Mouse (Mus musculus): ENCODE data around the gene Selenof. TPM values are rescaled to one million over a fixed set of nuclear protein-coding genes. Genes with fewer than 3 reads are reported as not detected.

Selenof gene
- polyA plus RNA-seq, 1 experiment from 2014 or later, result 756 TPM

- H3K36me3 ChIP-seq (ENCODE audit: control insufficient read depth, insufficient read depth, low read length), result peaks cover 7% of the 10 kb centered on the region
- no peak overlapping the region for H3K9ac ChIP-seq (ENCODE audit: low read length)
- 65% methylated on average over 7 of the region's 7 CpGs for WGBS
- H3K27ac ChIP-seq (ENCODE audit: low read length), result peak overlapping the region; percentile 9; the same call in 1 of the 2 replicates
- H3K27me3 ChIP-seq (ENCODE audit: control insufficient read depth, insufficient read depth, low read depth, low read length), result no peaks in the 10 kb centered on the region
- H3K4me2 ChIP-seq (ENCODE audit: low read depth, low read length), result no peak overlapping the region
- H3K9me3 ChIP-seq (ENCODE audit: control insufficient read depth, low read length), result no peaks in the 10 kb centered on the region
- no peak overlapping the region for H3K4me3 ChIP-seq (ENCODE audit: low read length)
- no peak for ATAC-seq (ENCODE audit: low read depth)
- H3K4me1 ChIP-seq (replicated peaks; ENCODE audit: control insufficient read depth, insufficient read depth, low read length), result peaks cover 16% of the 10 kb centered on the region
Measured at GRCm38 (mm10) chr3:144586731-144587130, 16.6 kb downstream of the Selenof start.

GRCm38 (mm10) chr3:144589189-144589890 lies 19.2 kb downstream of the Selenof start:
- Histone ChIP-seq H3K36me3 (ENCODE audit: control insufficient read depth, insufficient read depth, low read length) (peaks cover 16% of the 10 kb centered on the region), H3K27me3 (ENCODE audit: control insufficient read depth, insufficient read depth, low read depth, low read length) (no peaks in the 10 kb centered on the region), H3K9ac (ENCODE audit: low read length) (no peak overlapping the region), H3K4me3 (ENCODE audit: low read length) (no peak overlapping the region), H3K4me2 (ENCODE audit: low read depth, low read length) (no peak overlapping the region), H3K9me3 (ENCODE audit: control insufficient read depth, low read length) (no peaks in the 10 kb centered on the region), H3K4me1 (replicated peaks; ENCODE audit: control insufficient read depth, insufficient read depth, low read length) (peaks cover 10% of the 10 kb centered on the region), H3K27ac (ENCODE audit: low read length) (no peak overlapping the region)
- 89% methylated on average over 8 of the region's 8 CpGs for WGBS
- no peak for ATAC-seq (ENCODE audit: low read depth)

- ATAC-seq (ENCODE audit: low read depth), result no peak
- no peaks in the 10 kb centered on the region for H3K27me3 ChIP-seq (ENCODE audit: control insufficient read depth, insufficient read depth, low read depth, low read length)
- H3K4me1 ChIP-seq (replicated peaks; ENCODE audit: control insufficient read depth, insufficient read depth, low read length), result no peaks in the 10 kb centered on the region
- no peaks in the 10 kb centered on the region for H3K9me3 ChIP-seq (ENCODE audit: control insufficient read depth, low read length)
- H3K4me2 ChIP-seq (ENCODE audit: low read depth, low read length), result no peak overlapping the region
- 85% methylated on average over 9 of the region's 9 CpGs for WGBS
- H3K9ac ChIP-seq (ENCODE audit: low read length), result no peak overlapping the region
- no peak overlapping the region for H3K27ac ChIP-seq (ENCODE audit: low read length)
- no peak overlapping the region for H3K4me3 ChIP-seq (ENCODE audit: low read length)
- peaks cover 25% of the 10 kb centered on the region for H3K36me3 ChIP-seq (ENCODE audit: control insufficient read depth, insufficient read depth, low read length)
Measured at GRCm38 (mm10) chr3:144592992-144593785, 23.1 kb downstream of the Selenof start.

- no peak overlapping the region for H3K9ac ChIP-seq (ENCODE audit: low read length)
- H3K27ac ChIP-seq (ENCODE audit: low read length), result no peak overlapping the region
- no peak for ATAC-seq (ENCODE audit: low read depth)
- no peak overlapping the region for H3K4me2 ChIP-seq (ENCODE audit: low read depth, low read length)
- 89% methylated on average over 4 of the region's 4 CpGs for WGBS
- H3K27me3 ChIP-seq (ENCODE audit: control insufficient read depth, insufficient read depth, low read depth, low read length), result no peaks in the 10 kb centered on the region
- no peak overlapping the region for H3K4me3 ChIP-seq (ENCODE audit: low read length)
- no peaks in the 10 kb centered on the region for H3K9me3 ChIP-seq (ENCODE audit: control insufficient read depth, low read length)
- no peaks in the 10 kb centered on the region for H3K4me1 ChIP-seq (replicated peaks; ENCODE audit: control insufficient read depth, insufficient read depth, low read length)
- H3K36me3 ChIP-seq (ENCODE audit: control insufficient read depth, insufficient read depth, low read length), result peaks cover 23% of the 10 kb centered on the region; the same call in 1 of the 2 replicates
Measured at GRCm38 (mm10) chr3:144597121-144597520, 27.0 kb downstream of the Selenof start.

GRCm38 (mm10) chr3:144597790-144598467 lies 27.8 kb downstream of the Selenof start:
- Histone ChIP-seq H3K4me1 (replicated peaks; ENCODE audit: control insufficient read depth, insufficient read depth, low read length) (no peaks in the 10 kb centered on the region), H3K27me3 (ENCODE audit: control insufficient read depth, insufficient read depth, low read depth, low read length) (no peaks in the 10 kb centered on the region), H3K27ac (ENCODE audit: low read length) (no peak overlapping the region), H3K4me3 (ENCODE audit: low read length) (no peak overlapping the region), H3K4me2 (ENCODE audit: low read depth, low read length) (no peak overlapping the region), H3K9me3 (ENCODE audit: control insufficient read depth, low read length) (no peaks in the 10 kb centered on the region), H3K36me3 (ENCODE audit: control insufficient read depth, insufficient read depth, low read length) (peaks cover 20% of the 10 kb centered on the region; the same call in 1 of the 2 replicates), H3K9ac (ENCODE audit: low read length) (no peak overlapping the region)
- WGBS, result 76% methylated on average over 12 of the region's 12 CpGs
- ATAC-seq (ENCODE audit: low read depth), result no peak

- WGBS, result 47% methylated on average over 4 of the region's 4 CpGs
- Histone ChIP-seq H3K4me2 (ENCODE audit: low read depth, low read length) (no peak overlapping the region), H3K4me3 (ENCODE audit: low read length) (no peak overlapping the region), H3K27ac (ENCODE audit: low read length) (no peak overlapping the region), H3K27me3 (ENCODE audit: control insufficient read depth, insufficient read depth, low read depth, low read length) (no peaks in the 10 kb centered on the region), H3K4me1 (replicated peaks; ENCODE audit: control insufficient read depth, insufficient read depth, low read length) (no peaks in the 10 kb centered on the region), H3K9ac (ENCODE audit: low read length) (no peak overlapping the region), H3K9me3 (ENCODE audit: control insufficient read depth, low read length) (no peaks in the 10 kb centered on the region), H3K36me3 (ENCODE audit: control insufficient read depth, insufficient read depth, low read length) (0 out of 2 replicates have a peak, but pooled peaks cover 10% of the 10 kb centered on the region)
- ATAC-seq (ENCODE audit: low read depth), result no peak
Measured at GRCm38 (mm10) chr3:144602413-144602812, 32.3 kb downstream of the Selenof start.

GRCm38 (mm10) chr3:144602819-144603218 lies 32.7 kb downstream of the Selenof start:
- no peak overlapping the region for H3K9ac ChIP-seq (ENCODE audit: low read length)
- 62% methylated on average over 7 of the region's 7 CpGs for WGBS
- H3K4me1 ChIP-seq (replicated peaks; ENCODE audit: control insufficient read depth, insufficient read depth, low read length), result no peaks in the 10 kb centered on the region
- no peak overlapping the region for H3K4me3 ChIP-seq (ENCODE audit: low read length)
- H3K4me2 ChIP-seq (ENCODE audit: low read depth, low read length), result no peak overlapping the region
- H3K27me3 ChIP-seq (ENCODE audit: control insufficient read depth, insufficient read depth, low read depth, low read length), result no peaks in the 10 kb centered on the region
- no peaks in the 10 kb centered on the region for H3K9me3 ChIP-seq (ENCODE audit: control insufficient read depth, low read length)
- ATAC-seq (ENCODE audit: low read depth), result no peak
- H3K36me3 ChIP-seq (ENCODE audit: control insufficient read depth, insufficient read depth, low read length), result 0 out of 2 replicates have a peak, but pooled peaks cover 9% of the 10 kb centered on the region
- H3K27ac ChIP-seq (ENCODE audit: low read length), result no peak overlapping the region

- Histone ChIP-seq H3K27me3 (ENCODE audit: control insufficient read depth, insufficient read depth, low read depth, low read length) (no peaks in the 10 kb centered on the region), H3K36me3 (ENCODE audit: control insufficient read depth, insufficient read depth, low read length) (0 out of 2 replicates have a peak, but pooled peaks cover 6% of the 10 kb centered on the region), H3K9me3 (ENCODE audit: control insufficient read depth, low read length) (no peaks in the 10 kb centered on the region), H3K4me2 (ENCODE audit: low read depth, low read length) (no peak overlapping the region), H3K9ac (ENCODE audit: low read length) (no peak overlapping the region), H3K4me3 (ENCODE audit: low read length) (no peak overlapping the region), H3K4me1 (replicated peaks; ENCODE audit: control insufficient read depth, insufficient read depth, low read length) (no peaks in the 10 kb centered on the region), H3K27ac (ENCODE audit: low read length) (no peak overlapping the region)
- ATAC-seq (ENCODE audit: low read depth), result no peak
- 54% methylated on average over 3 of the region's 3 CpGs for WGBS
Measured at GRCm38 (mm10) chr3:144603558-144603957, 33.5 kb downstream of the Selenof start.

GRCm38 (mm10) chr3:144604205-144604604 lies 34.1 kb downstream of the Selenof start:
- no peaks in the 10 kb centered on the region for H3K9me3 ChIP-seq (ENCODE audit: control insufficient read depth, low read length)
- H3K4me3 ChIP-seq (ENCODE audit: low read length), result no peak overlapping the region
- no peak overlapping the region for H3K27ac ChIP-seq (ENCODE audit: low read length)
- ATAC-seq (ENCODE audit: low read depth), result peak; percentile 51; the same call in 1 of the 2 replicates
- WGBS, result 46% methylated on average over 7 of the region's 7 CpGs
- H3K36me3 ChIP-seq (ENCODE audit: control insufficient read depth, insufficient read depth, low read length), result 0 out of 2 replicates have a peak, but pooled peaks cover 5% of the 10 kb centered on the region
- H3K4me1 ChIP-seq (replicated peaks; ENCODE audit: control insufficient read depth, insufficient read depth, low read length), result no peaks in the 10 kb centered on the region
- H3K27me3 ChIP-seq (ENCODE audit: control insufficient read depth, insufficient read depth, low read depth, low read length), result no peaks in the 10 kb centered on the region
- no peak overlapping the region for H3K4me2 ChIP-seq (ENCODE audit: low read depth, low read length)
- H3K9ac ChIP-seq (ENCODE audit: low read length), result no peak overlapping the region

Measured in lung, embryonic 16.5 days (tissue).